8 mouse cellular contexts compared by ENCODE assay signal in genomic region chr12:108794979-108795537, GRCm38 (mm10). TPM values are rescaled to one million over a fixed set of nuclear protein-coding genes. Genes with fewer than 3 reads are reported as not detected.
A peak's percentile ranks its signal among the peaks of the same experiment; 100 is the strongest.
DNase-seq lines count a peak whose midpoint lies in the region; ATAC-seq and TF ChIP-seq lines count a peak whose summit lies in the region.

No protein-coding gene starts in this region.

- DNase-seq in heart, adult 9 months (ENCODE audit: low spot score in 2 of 2), result no peak
- DNase-seq in MEL-GATA-1-ER (ENCODE audit: extremely low read depth, low read depth), result peak; percentile 79
- no peak for DNase-seq in forebrain, postnatal 0 days
- DNase-seq in lung, postnatal 36 days, result peak; percentile 18
- DNase-seq in spleen, postnatal 14 days (ENCODE audit: low spot score in 2 of 2), result no peak
- no peak for DNase-seq in ovary, postnatal 10 days (ENCODE audit: low spot score)
- DNase-seq in urinary bladder, postnatal 10 days (ENCODE audit: low spot score), result no peak

- H3K9ac ChIP-seq in heart, embryonic 12.5 days, result peak overlapping the region; percentile 96
- peak overlapping the region; percentile 91 for H3K9ac ChIP-seq in forebrain, postnatal 0 days

- ATAC-seq in heart, embryonic 12.5 days (ENCODE audit: insufficient number of reproducible peaks, low FRiP score), result no peak
- no peak for ATAC-seq in forebrain, postnatal 0 days

- H3K4me2 ChIP-seq in heart, embryonic 12.5 days, result peak overlapping the region; percentile 81
- H3K4me2 ChIP-seq in forebrain, postnatal 0 days (ENCODE audit: low read depth), result peak overlapping the region; percentile 45

- peak overlapping the region; percentile 100 for H3K27ac ChIP-seq in heart, embryonic 12.5 days (ENCODE audit: poor library complexity, severe bottlenecking)
- peak overlapping the region; percentile 98; the same call in 1 of the 2 replicates for H3K27ac ChIP-seq in forebrain, postnatal 0 days (ENCODE audit: low read depth, low read length)

- peak overlapping the region; percentile 97 for H3K4me3 ChIP-seq in heart, embryonic 12.5 days
- peak overlapping the region; percentile 92 for H3K4me3 ChIP-seq in forebrain, postnatal 0 days (ENCODE audit: low read depth, low read length)

- no peak for TF ChIP-seq CTCF in forebrain, postnatal 0 days (IDR thresholded peaks at IDR 0.05; ENCODE audit: low read depth)

- H3K9me3 ChIP-seq in heart, embryonic 12.5 days (replicated peaks), result no peaks in the 10 kb centered on the region
- no peaks in the 10 kb centered on the region for H3K9me3 ChIP-seq in forebrain, postnatal 0 days (ENCODE audit: low read length)

- no peaks in the 10 kb centered on the region for H3K36me3 ChIP-seq in heart, embryonic 12.5 days
- H3K36me3 ChIP-seq in forebrain, postnatal 0 days (ENCODE audit: insufficient read depth), result no peaks in the 10 kb centered on the region

- H3K4me1 ChIP-seq in heart, embryonic 12.5 days (replicated peaks), result peaks cover 26% of the 10 kb centered on the region
- peaks cover 12% of the 10 kb centered on the region; the same call in 1 of the 2 replicates for H3K4me1 ChIP-seq in forebrain, postnatal 0 days (ENCODE audit: insufficient read depth)

- 4% methylated on average over 9 of the region's 9 CpGs for WGBS in heart, embryonic 12.5 days
- WGBS in forebrain, postnatal 0 days, result 10% methylated on average over 9 of the region's 9 CpGs

- H3K27me3 ChIP-seq in heart, embryonic 12.5 days (replicated peaks), result no peaks in the 10 kb centered on the region
- H3K27me3 ChIP-seq in forebrain, postnatal 0 days (ENCODE audit: insufficient read depth, low read length), result no peaks in the 10 kb centered on the region

RNA-seq across cellular contexts. Expression of gene Yy1, which starts 2.3 kb away (rescaled TPM):
- polyA plus RNA-seq in heart, embryonic 12.5 days (2016; fragmentation: Nextera tagmentation; extraction: Ambion mirVana), result 16.0 and 18.8 TPM in 2 replicates
- 31.9 and 33.8 TPM in 2 replicates for total RNA-seq in forebrain, postnatal 0 days (2014; rRNA removed)
- 7.4 and 8.8 TPM in 2 replicates for polyA plus RNA-seq in forebrain, postnatal 0 days (2015; fragmentation: Nextera tagmentation; extraction: Ambion mirVana)

RNA-seq across cellular contexts. Expression of gene Slc25a29, which starts 40.6 kb away (rescaled TPM):
- 3.0 and 3.3 TPM in 2 replicates for polyA plus RNA-seq in heart, embryonic 12.5 days (2016; fragmentation: Nextera tagmentation; extraction: Ambion mirVana)
- total RNA-seq in forebrain, postnatal 0 days (2014; rRNA removed), result 17.4 and 19.5 TPM in 2 replicates
- 18.7 and 21.4 TPM in 2 replicates for polyA plus RNA-seq in forebrain, postnatal 0 days (2015; fragmentation: Nextera tagmentation; extraction: Ambion mirVana)

RNA-seq across cellular contexts. Expression of gene Slc25a47, which starts 40.8 kb away (rescaled TPM):
- polyA plus RNA-seq in heart, embryonic 12.5 days (2016; fragmentation: Nextera tagmentation; extraction: Ambion mirVana), result 5.2 and 5.4 TPM in 2 replicates
- total RNA-seq in forebrain, postnatal 0 days (2014; rRNA removed), result 10.9 and 14.2 TPM in 2 replicates
- polyA plus RNA-seq in forebrain, postnatal 0 days (2015; fragmentation: Nextera tagmentation; extraction: Ambion mirVana), result 11.9 and 12.3 TPM in 2 replicates

Comparison
In these comparisons a context has a peak if more than half of its experiments do, and no peak if none do; other contexts are left out.
1. DNase-seq: peak in MEL-GATA-1-ER (single experiment) and lung, postnatal 36 days (single experiment); none in heart, adult 9 months (0 of 2), forebrain, postnatal 0 days (single experiment), spleen, postnatal 14 days (0 of 2), ovary, postnatal 10 days (single experiment) and urinary bladder, postnatal 10 days (single experiment).